Mouse (Mus musculus) liver, postnatal 0 days (tissue): ENCODE data around the gene Rnf166.

Experiments used
- CTCF ChIP-seq: sonication (generic); IDR thresholded peaks from 2 replicates; pipeline ENCODE4 v1.5.1; 2016; ENCODE audit warnings: antibody characterized with exemption, low read depth
- EP300 ChIP-seq: IDR thresholded peaks from 2 replicates; pipeline ENCODE4 v1.6.1; 2016; ENCODE audit warnings: antibody characterized with exemption, low read depth, mild to moderate bottlenecking

DNA sequence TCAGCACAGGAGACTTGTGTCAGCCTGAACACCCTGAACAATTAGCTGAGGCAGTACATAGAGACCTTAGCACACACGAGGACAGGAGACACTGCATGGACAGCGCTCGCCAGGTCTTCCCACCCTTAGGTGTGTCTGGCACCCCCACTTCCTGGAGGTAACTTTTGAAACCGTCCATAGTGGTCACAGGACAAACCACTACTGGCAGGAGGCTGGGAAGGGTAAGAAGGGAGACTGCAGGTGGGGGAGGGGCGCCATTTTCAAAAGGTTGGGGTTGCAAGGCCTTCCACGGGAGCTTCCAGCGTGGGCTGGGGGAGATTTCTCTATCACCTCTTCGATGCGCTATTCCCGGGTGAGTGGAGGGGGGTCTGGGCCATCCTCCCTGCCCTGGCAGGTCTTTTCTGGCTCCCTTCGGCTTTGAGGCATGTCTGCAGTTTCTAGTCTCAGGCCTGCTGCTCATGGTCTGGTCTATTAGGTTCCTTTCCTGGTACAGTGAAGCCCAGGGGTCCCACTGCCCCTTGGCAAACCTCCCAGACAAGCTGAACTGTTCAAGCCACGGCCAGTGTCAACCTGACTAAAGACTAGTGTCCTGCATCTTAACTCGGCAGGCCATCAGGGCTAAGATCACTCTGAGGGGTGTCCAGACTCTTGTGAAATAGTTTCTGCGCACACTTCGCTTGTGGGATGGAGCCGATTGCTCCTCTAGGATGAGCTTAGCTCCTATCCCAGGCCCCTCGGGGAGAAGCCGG is 44.0 kb downstream of the Rnf166 start:
- no peak for TF ChIP-seq CTCF
- no peak for TF ChIP-seq EP300
